Mouse (Mus musculus) liver, adult 2 months (tissue): ENCODE results near the gene Prkce. TPM values are rescaled to one million over a fixed set of nuclear protein-coding genes. Genes with fewer than 3 reads are reported as not detected.

Experiments
- DNase-seq: peaks from one replicate; pipeline ENCODE4 v3.0.0-alpha.2; 2011; ENCODE audit warnings: low read depth, low spot score; ENCODE audit errors: extremely low read depth
- H3K27ac ChIP-seq: fragments of 200-500 bp; replicated peaks from 2 replicates; pipeline ENCODE4 v1.5.1; 2012; ENCODE audit warnings: low read depth, mild to moderate bottlenecking, control low read depth, inconsistent platforms, low read length; ENCODE audit not compliant: insufficient read depth
- H3K27me3 ChIP-seq: fragments of 200-500 bp; 2 replicates; pipeline ENCODE4 v1.6.1; 2012; ENCODE audit warnings: mild to moderate bottlenecking, moderate library complexity, low read length, inconsistent platforms; ENCODE audit not compliant: control insufficient read depth, insufficient read depth
- H3K36me3 ChIP-seq: fragments of 200-500 bp; 2 replicates; pipeline ENCODE4 v1.6.1; 2012; ENCODE audit warnings: low read length, inconsistent platforms; ENCODE audit not compliant: control insufficient read depth, insufficient read depth
- H3K4me1 ChIP-seq: fragments of 200-500 bp; 2 replicates; pipeline ENCODE4 v1.6.1; 2011; ENCODE audit warnings: low read length; ENCODE audit not compliant: control insufficient read depth, insufficient read depth
- H3K4me3 ChIP-seq: fragments of 200-500 bp; 2 replicates; pipeline ENCODE4 v1.5.1; 2011; ENCODE audit warnings: low read depth, mild to moderate bottlenecking, control low read depth, low read length, moderate library complexity; ENCODE audit not compliant: insufficient read depth
- H3K79me2 ChIP-seq: fragments of 200-500 bp; 2 replicates; pipeline ENCODE4 v1.6.1; 2012; ENCODE audit warnings: inconsistent platforms, mild to moderate bottlenecking, low read length, moderate library complexity; ENCODE audit not compliant: control insufficient read depth, insufficient read depth
- H3K9ac ChIP-seq: fragments of 200-500 bp; 2 replicates; pipeline ENCODE4 v1.6.1; 2012; ENCODE audit warnings: low read depth, mild to moderate bottlenecking, control low read depth, inconsistent platforms, low read length
- CTCF ChIP-seq: fragments of 200-500 bp; IDR thresholded peaks from 2 replicates; pipeline ENCODE4 v1.5.1; 2011; ENCODE audit warnings: low read depth, low read length, control low read depth
- POLR2A ChIP-seq: fragments of 200-500 bp; IDR thresholded peaks from 2 replicates; pipeline ENCODE4 v1.6.1; 2011; ENCODE audit warnings: low read length, control low read depth; ENCODE audit not compliant: insufficient read depth; ENCODE audit errors: extremely low read depth
- WGBS: fragments of 180-500 bp; shearing (Covaris S2); methylation state at CpG from one replicate; pipeline ENCODE4 v1.1.7; 2018; 5-methylcytosine and 5-hydroxymethylcytosine counted together
- polyA plus RNA-seq: library from polyadenylated mRNA; depleted of rRNA; stranded (reverse); fragments of >200 nt; gene quantifications from 2 replicates; pipeline ENCODE4 v1.2.3, GENCODE M21; 2012
- total RNA-seq: library from RNA; depleted of rRNA; stranded (reverse); fragments of >200 nt; gene quantifications from 2 replicates; pipeline ENCODE4 v1.2.3, GENCODE M21; 2014

Prkce gene
- total and polyA plus RNA-seq, 2 experiments = 2.0 to 6.4 TPM

DNA sequence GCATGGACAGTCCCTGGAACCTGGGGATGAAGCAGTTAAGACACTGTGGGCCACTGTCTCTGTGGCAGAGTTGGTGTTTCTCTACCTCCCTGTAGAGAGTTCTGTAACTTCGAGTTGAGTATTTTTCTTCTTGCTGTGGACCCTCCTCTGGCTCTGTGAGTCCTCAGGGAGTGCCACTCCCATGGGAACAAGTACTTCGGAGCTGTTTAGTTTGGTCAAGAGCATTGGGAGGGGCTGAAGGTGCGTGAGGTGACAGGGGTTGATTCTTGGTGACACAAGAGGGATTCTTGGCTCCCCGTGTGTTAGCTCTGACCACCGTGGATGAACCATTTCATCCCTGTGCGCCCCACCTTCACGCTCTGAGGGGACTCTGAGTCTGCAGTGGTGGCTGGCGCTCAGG, 81.2 kb downstream of the Prkce start:
- Histone ChIP-seq H3K4me3 (no peak overlapping the region), H3K27me3 (no peaks in the 10 kb centered on the region), H3K36me3 (no peaks in the 10 kb centered on the region), H3K79me2 (peaks cover 3% of the 10 kb centered on the region; the same call in 1 of the 2 replicates), H3K27ac (no peak overlapping the region), H3K9ac (no peak overlapping the region), H3K4me1 (no peaks in the 10 kb centered on the region)
- no peak for DNase-seq
- WGBS = 93% methylated on average over 8 of the region's 8 CpGs
- TF ChIP-seq POLR2A = no peak
- no peak for TF ChIP-seq CTCF

DNA sequence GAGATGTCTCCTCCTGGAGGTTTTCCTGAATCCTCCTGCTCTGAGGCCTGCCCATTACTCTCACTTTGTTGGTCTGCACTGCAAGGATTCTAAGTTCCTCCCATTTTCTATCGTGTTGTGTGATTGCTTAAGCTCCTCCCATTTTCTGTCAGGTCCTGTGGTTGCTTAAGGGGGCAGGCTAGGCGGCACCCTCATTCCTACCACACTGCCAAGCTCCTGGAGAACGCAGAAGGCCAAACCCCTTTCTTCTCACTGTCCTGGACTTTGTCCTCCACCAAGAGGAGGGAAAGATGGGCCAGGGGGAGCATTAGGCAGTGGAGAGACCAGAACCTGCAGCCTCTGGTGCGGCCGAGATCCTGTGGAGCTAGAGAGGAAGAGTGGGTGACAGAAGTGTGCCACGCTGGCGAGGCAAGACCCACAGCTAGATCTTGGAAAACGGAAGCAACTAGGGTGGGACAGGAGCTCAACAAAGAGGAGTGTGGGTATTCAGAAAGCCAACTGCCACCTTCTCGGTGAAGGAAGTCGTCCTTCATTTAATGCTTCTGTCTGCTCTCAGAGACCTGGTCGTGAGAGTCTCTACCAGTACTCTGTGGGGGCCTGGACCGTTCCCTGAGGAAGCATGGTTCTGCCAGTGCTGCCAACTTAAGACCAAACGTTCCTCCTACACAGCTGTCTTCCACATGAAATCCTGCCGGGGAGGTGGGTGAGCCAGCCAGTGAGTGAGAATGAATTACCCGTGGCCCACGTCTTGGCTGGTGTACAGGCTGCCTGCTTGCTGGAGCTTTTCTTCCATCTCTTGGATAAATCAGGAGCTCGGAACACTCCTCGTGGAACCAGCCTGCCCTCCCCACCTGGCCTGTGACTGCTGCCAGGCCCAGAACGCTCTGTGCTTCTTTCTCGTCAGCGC, 82.2 kb downstream of the Prkce start:
- DNase-seq = no peak
- Histone ChIP-seq H3K9ac (no peak overlapping the region), H3K27ac (no peak overlapping the region), H3K4me3 (no peak overlapping the region), H3K27me3 (no peaks in the 10 kb centered on the region), H3K4me1 (no peaks in the 10 kb centered on the region), H3K36me3 (no peaks in the 10 kb centered on the region), H3K79me2 (peaks cover 9% of the 10 kb centered on the region; the same call in 1 of the 2 replicates)
- 87% methylated on average over 21 of the region's 21 CpGs for WGBS
- TF ChIP-seq CTCF (no peak), POLR2A (no peak)

DNA sequence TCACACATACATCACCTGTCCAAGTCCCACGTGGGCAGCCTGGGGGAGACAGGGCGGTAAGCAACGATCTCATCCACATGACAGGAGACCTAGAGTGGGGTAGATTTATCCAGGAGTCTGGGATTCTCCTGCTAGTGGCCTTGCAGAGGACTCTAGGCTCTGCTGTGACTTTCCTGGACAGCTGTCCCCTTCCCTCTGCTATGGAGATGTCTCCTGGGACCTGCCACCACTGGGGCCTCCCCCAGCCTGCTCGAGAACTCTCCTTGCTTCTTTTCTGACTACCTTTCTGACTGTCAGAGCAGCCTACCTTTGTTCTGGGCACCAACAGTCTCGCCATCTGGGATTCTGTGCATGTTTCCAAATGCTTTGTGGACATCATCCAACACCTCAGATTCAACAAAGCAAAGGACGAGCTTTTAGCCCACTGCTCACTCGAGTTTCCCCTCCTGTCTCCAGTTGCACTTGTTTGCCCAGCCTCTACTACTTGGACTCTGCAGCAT, 82.9 kb downstream of the Prkce start:
- TF ChIP-seq POLR2A (no peak), CTCF (no peak)
- Histone ChIP-seq H3K27ac (no peak overlapping the region), H3K4me3 (no peak overlapping the region), H3K4me1 (no peaks in the 10 kb centered on the region), H3K36me3 (no peaks in the 10 kb centered on the region), H3K9ac (no peak overlapping the region), H3K27me3 (no peaks in the 10 kb centered on the region), H3K79me2 (peaks cover 9% of the 10 kb centered on the region; the same call in 1 of the 2 replicates)
- 84% methylated on average over 7 of the region's 7 CpGs for WGBS
- DNase-seq = no peak

DNA sequence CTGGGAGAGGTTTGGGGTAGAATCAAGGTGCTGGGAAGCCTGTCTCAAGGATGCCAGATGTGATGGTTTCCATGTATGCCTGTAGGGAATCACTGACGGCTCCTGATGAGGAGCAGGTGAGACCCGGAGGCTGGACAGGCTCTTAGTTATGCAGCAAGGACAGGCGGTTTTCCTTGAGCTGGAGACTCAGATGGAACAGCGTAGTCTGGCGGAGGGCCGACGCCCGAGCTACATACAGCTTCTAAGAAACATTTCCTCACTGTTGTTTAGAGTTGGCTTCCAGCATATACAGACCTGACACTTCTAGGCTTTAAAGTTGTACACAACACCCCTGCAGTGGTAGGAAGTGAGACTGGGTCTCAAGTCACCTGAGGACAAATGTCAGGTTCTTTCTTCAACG, 86.3 kb downstream of the Prkce start:
- Histone ChIP-seq H3K36me3 (no peaks in the 10 kb centered on the region), H3K4me1 (no peaks in the 10 kb centered on the region), H3K4me3 (no peak overlapping the region), H3K27ac (no peak overlapping the region), H3K79me2 (peaks cover 14% of the 10 kb centered on the region; the same call in 1 of the 2 replicates), H3K27me3 (no peaks in the 10 kb centered on the region), H3K9ac (no peak overlapping the region)
- 97% methylated on average over 9 of the region's 9 CpGs for WGBS
- no peak for TF ChIP-seq CTCF
- no peak for TF ChIP-seq POLR2A
- DNase-seq = no peak

GRCm38 (mm10) chr17:86254285-86254684, 86.7 kb downstream of the Prkce start:
- WGBS = 88% methylated on average over 8 of the region's 8 CpGs
- no peak for DNase-seq
- no peaks in the 10 kb centered on the region for H3K27me3 ChIP-seq
- TF ChIP-seq POLR2A = no peak
- no peak for TF ChIP-seq CTCF
- no peak overlapping the region for H3K9ac ChIP-seq
- no peak overlapping the region for H3K27ac ChIP-seq
- H3K4me3 ChIP-seq = no peak overlapping the region
- H3K36me3 ChIP-seq = no peaks in the 10 kb centered on the region
- peaks cover 14% of the 10 kb centered on the region; the same call in 1 of the 2 replicates for H3K79me2 ChIP-seq
- no peaks in the 10 kb centered on the region for H3K4me1 ChIP-seq

- no peaks in the 10 kb centered on the region for H3K27me3 ChIP-seq
- H3K9ac ChIP-seq = no peak overlapping the region
- H3K4me3 ChIP-seq = no peak overlapping the region
- no peak for TF ChIP-seq POLR2A
- TF ChIP-seq CTCF = peak; percentile 33; the same call in 1 of the 2 replicates
- no peak overlapping the region for H3K27ac ChIP-seq
- H3K79me2 ChIP-seq = peaks cover 11% of the 10 kb centered on the region; the same call in 1 of the 2 replicates
- H3K4me1 ChIP-seq = no peaks in the 10 kb centered on the region
- no peak for DNase-seq
- no peaks in the 10 kb centered on the region for H3K36me3 ChIP-seq
- 98% methylated on average over 6 of the region's 6 CpGs for WGBS
These were observed 87.4 kb downstream of the Prkce start for GRCm38 (mm10) chr17:86254978-86255377.
